ENCODE assay signal across 11 mouse cellular contexts in the genomic region with DNA sequence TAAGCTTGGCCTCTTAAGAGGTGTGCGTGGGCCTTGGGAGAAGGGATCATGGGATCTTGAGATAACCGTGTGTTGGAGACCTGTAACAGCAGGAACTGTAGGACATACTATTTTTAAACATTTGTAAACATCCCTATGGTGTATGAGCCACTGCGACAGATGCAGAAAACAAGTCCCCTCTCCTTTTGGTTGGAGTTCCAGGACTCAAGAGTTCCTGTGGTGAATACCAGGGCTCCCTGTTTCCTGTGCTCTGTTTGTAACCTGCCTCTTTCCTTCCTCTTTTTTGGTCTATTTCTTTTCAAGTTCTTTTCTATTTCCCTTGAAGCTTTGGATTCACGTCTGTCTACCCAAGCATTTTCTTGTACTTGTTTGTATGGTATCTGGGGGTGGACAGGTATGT. TPM values are rescaled to one million over a fixed set of nuclear protein-coding genes. Genes with fewer than 3 reads are reported as not detected.
DNase-seq lines count a peak whose midpoint lies in the region; ATAC-seq and TF ChIP-seq lines count a peak whose summit lies in the region.
"Had no signal": no experiment of that assay in that cellular context is flagged by ENCODE, and none has a peak within 500 bp of the region (broad histone marks: within the 10 kb centered on the region; RNA-seq: fewer than 3 reads in every experiment).

No protein-coding gene starts in this region.

- H3K4me3 ChIP-seq in heart, postnatal 0 days (ENCODE audit: low read depth, low read length), result no peak overlapping the region
- no peak overlapping the region for H3K4me3 ChIP-seq in intestine, embryonic 15.5 days (replicated peaks)
- H3K4me3 ChIP-seq in olfactory bulb, adult 2 months (ENCODE audit: insufficient read depth, low read depth, low read length), result peak overlapping the region; percentile 97

- H3K9ac ChIP-seq in heart, postnatal 0 days (replicated peaks; ENCODE audit: low read depth, low read length), result no peak overlapping the region; the same call in 1 of the 2 replicates
- no peak overlapping the region for H3K9ac ChIP-seq in intestine, embryonic 15.5 days

- H3K27ac ChIP-seq in heart, postnatal 0 days (ENCODE audit: low read depth), result no peak overlapping the region
- no peak overlapping the region for H3K27ac ChIP-seq in intestine, embryonic 15.5 days
- no peak overlapping the region for H3K27ac ChIP-seq in olfactory bulb, adult 2 months (ENCODE audit: insufficient read depth, low read depth, low read length)

- TF ChIP-seq CTCF in heart, postnatal 0 days (IDR thresholded peaks at IDR 0.05; ENCODE audit: low read depth), result no peak
- TF ChIP-seq CTCF in olfactory bulb, adult 2 months (IDR thresholded peaks at IDR 0.05; ENCODE audit: insufficient read depth, low read depth, low read length), result no peak

- no peak for TF ChIP-seq POLR2A in olfactory bulb, adult 2 months (IDR thresholded peaks at IDR 0.05; ENCODE audit: insufficient read depth, low read depth, low read length)

- no peaks in the 10 kb centered on the region for H3K27me3 ChIP-seq in heart, postnatal 0 days (ENCODE audit: control insufficient read depth, insufficient read depth, low read length)
- no peaks in the 10 kb centered on the region for H3K27me3 ChIP-seq in intestine, embryonic 15.5 days (replicated peaks)

- peaks cover 38% of the 10 kb centered on the region for H3K36me3 ChIP-seq in heart, postnatal 0 days (replicated peaks; ENCODE audit: control insufficient read depth, insufficient read depth, low read length)
- peaks cover 5% of the 10 kb centered on the region; the same call in 1 of the 2 replicates for H3K36me3 ChIP-seq in intestine, embryonic 15.5 days

- DNase-seq in heart, postnatal 0 days (ENCODE audit: low spot score), result no peak
- no peak for DNase-seq in heart, adult 9 months (ENCODE audit: low spot score in 2 of 2)
- DNase-seq in right cerebral cortex, adult 2 months (ENCODE audit: low spot score in 2 of 2), result peak; percentile 24 to 26
- DNase-seq in right cerebral cortex, postnatal 36 days (ENCODE audit: low spot score in 2 of 2), result no peak
- no peak for DNase-seq in right cerebral cortex, postnatal 4 days
- DNase-seq in left cerebral cortex, adult 8-10 months (ENCODE audit: low spot score in 2 of 2), result no peak
- DNase-seq: heart, adult 11 months had no signal

- ATAC-seq in heart, postnatal 0 days (ENCODE audit: insufficient read depth, low read depth), result no peak
- ATAC-seq in intestine, embryonic 15.5 days, result no peak

- H3K9me3 ChIP-seq in heart, postnatal 0 days (replicated peaks; ENCODE audit: control insufficient read depth, low read length), result no peaks in the 10 kb centered on the region
- H3K9me3 ChIP-seq in intestine, embryonic 15.5 days, result no peaks in the 10 kb centered on the region

- TF ChIP-seq EP300 in heart, postnatal 0 days (IDR thresholded peaks at IDR 0.05; ENCODE audit: low read depth), result no peak

- H3K4me2 ChIP-seq in heart, postnatal 0 days (ENCODE audit: low read depth, low read length), result peak overlapping the region; percentile 74
- H3K4me2 ChIP-seq in intestine, embryonic 15.5 days (replicated peaks), result 0 out of 2 replicates have a peak overlapping the region, but pooled peaks have one; percentile 12

- 29% methylated on average over 4 of the region's 4 CpGs for WGBS in heart, postnatal 0 days
- WGBS in intestine, embryonic 15.5 days, result 60% methylated on average over 4 of the region's 4 CpGs
- WGBS in olfactory bulb, adult 2 months, result 11% methylated on average over 4 of the region's 4 CpGs

- H3K4me1 ChIP-seq in heart, postnatal 0 days (ENCODE audit: control insufficient read depth, insufficient read depth), result peaks cover 26% of the 10 kb centered on the region
- 0 out of 2 replicates have a peak, but pooled peaks cover 14% of the 10 kb centered on the region for H3K4me1 ChIP-seq in intestine, embryonic 15.5 days (replicated peaks)
- H3K4me1 ChIP-seq in olfactory bulb, adult 2 months (ENCODE audit: control insufficient read depth, insufficient read depth, low read length), result peaks cover 7% of the 10 kb centered on the region

RNA-seq across cellular contexts. Expression of a gene that starts 2.8 kb away (rescaled TPM):
- total RNA-seq in heart, postnatal 0 days (2014; rRNA removed; ENCODE audit: low replicate concordance), result 63.3 and 73.2 TPM in 2 replicates
- 41.8 and 52.7 TPM in 2 replicates for polyA plus RNA-seq in heart, postnatal 0 days (2015; fragmentation: Nextera tagmentation; extraction: Ambion mirVana)
- 38.5 and 43.7 TPM in 2 replicates for polyA plus RNA-seq in intestine, embryonic 15.5 days (2015; fragmentation: Nextera tagmentation; extraction: Ambion mirVana)
- polyA plus RNA-seq in olfactory bulb, adult 2 months (2012; ENCODE audit: insufficient read depth, insufficient read length, low replicate concordance, missing spikeins), result 169 TPM in 1 of 2 replicates, not detected in the other
- 100 to 1,000 TPM; 760 to 878 (median 821) TPM for total RNA-seq in left cerebral cortex, adult 8-10 months (2022)

RNA-seq across cellular contexts. Expression of a gene that starts 23.4 kb away (rescaled TPM):
- total RNA-seq in heart, postnatal 0 days (2014; rRNA removed; ENCODE audit: low replicate concordance), result not detected in 2 replicates
- not detected in 2 replicates for polyA plus RNA-seq in heart, postnatal 0 days (2015; fragmentation: Nextera tagmentation; extraction: Ambion mirVana)
- polyA plus RNA-seq in intestine, embryonic 15.5 days (2015; fragmentation: Nextera tagmentation; extraction: Ambion mirVana), result 0.09 TPM in 1 of 2 replicates, not detected in the other
- polyA plus RNA-seq in olfactory bulb, adult 2 months (2012; ENCODE audit: insufficient read depth, insufficient read length, low replicate concordance, missing spikeins), result not detected in 2 replicates
- not detected for total RNA-seq in left cerebral cortex, adult 8-10 months (2022)
- total RNA-seq: ES-E14 had no signal
- polyA plus RNA-seq: embryonic facial prominence, embryonic 11.5 days had no signal

RNA-seq across cellular contexts. Expression of a gene that starts 28.8 kb away (rescaled TPM):
- 0.35 and 1.9 TPM in 2 replicates for total RNA-seq in heart, postnatal 0 days (2014; rRNA removed; ENCODE audit: low replicate concordance)
- 0.27 TPM in 2 replicates for polyA plus RNA-seq in heart, postnatal 0 days (2015; fragmentation: Nextera tagmentation; extraction: Ambion mirVana)
- 0.04 and 0.13 TPM in 2 replicates for polyA plus RNA-seq in intestine, embryonic 15.5 days (2015; fragmentation: Nextera tagmentation; extraction: Ambion mirVana)
- polyA plus RNA-seq in olfactory bulb, adult 2 months (2012; ENCODE audit: insufficient read depth, insufficient read length, low replicate concordance, missing spikeins), result not detected in 2 replicates
- under 1 TPM in 1 of 4 experiments, not detected in 3; 0.14 TPM for total RNA-seq in left cerebral cortex, adult 8-10 months (2022)

RNA-seq across cellular contexts. Expression of a gene that starts 42.0 kb away (rescaled TPM):
- not detected in 2 replicates for total RNA-seq in heart, postnatal 0 days (2014; rRNA removed; ENCODE audit: low replicate concordance)
- not detected in 2 replicates for polyA plus RNA-seq in heart, postnatal 0 days (2015; fragmentation: Nextera tagmentation; extraction: Ambion mirVana)
- polyA plus RNA-seq in intestine, embryonic 15.5 days (2015; fragmentation: Nextera tagmentation; extraction: Ambion mirVana), result not detected in 2 replicates
- not detected in 2 replicates for polyA plus RNA-seq in olfactory bulb, adult 2 months (2012; ENCODE audit: insufficient read depth, insufficient read length, low replicate concordance, missing spikeins)
- not detected for total RNA-seq in left cerebral cortex, adult 8-10 months (2022)
- total RNA-seq: ES-E14 had no signal
- polyA plus RNA-seq: embryonic facial prominence, embryonic 11.5 days had no signal

RNA-seq across cellular contexts. Expression of a gene that starts 55.9 kb away (rescaled TPM):
- total RNA-seq in heart, postnatal 0 days (2014; rRNA removed; ENCODE audit: low replicate concordance), result not detected in 2 replicates
- 0.15 and 0.30 TPM in 2 replicates for polyA plus RNA-seq in heart, postnatal 0 days (2015; fragmentation: Nextera tagmentation; extraction: Ambion mirVana)
- 1.3 and 1.8 TPM in 2 replicates for polyA plus RNA-seq in intestine, embryonic 15.5 days (2015; fragmentation: Nextera tagmentation; extraction: Ambion mirVana)
- polyA plus RNA-seq in olfactory bulb, adult 2 months (2012; ENCODE audit: insufficient read depth, insufficient read length, low replicate concordance, missing spikeins), result not detected in 2 replicates
- total RNA-seq in left cerebral cortex, adult 8-10 months (2022), result not detected
- total RNA-seq: ES-E14 had no signal
- polyA plus RNA-seq: embryonic facial prominence, embryonic 11.5 days had no signal

Comparison
In these comparisons a context has a peak if more than half of its experiments do, and no peak if none do; other contexts are left out.
1. DNase-seq: peak in right cerebral cortex, adult 2 months (2 of 2); none in heart, postnatal 0 days (single experiment), heart, adult 9 months (0 of 2), right cerebral cortex, postnatal 36 days (0 of 2), right cerebral cortex, postnatal 4 days (single experiment) and left cerebral cortex, adult 8-10 months (0 of 2).